Mouse (Mus musculus): ENCODE data around the gene Mfap4.

Gene Mfap4

GRCm38 (mm10) chr11:61484613-61485540 lies at the start of gene Mfap4:
Mfap4 (plus strand) TSS chr11:61485431.
- in situ Hi-C loops (cut with MboI, MseI): no loop called here

GRCm38 (mm10) chr11:61436298-61436697 lies 48.9 kb upstream of the Mfap4 start:
- in situ Hi-C loops (cut with MboI, MseI): loop anchor here (10.0 kb wide), 1 partner anchor 1941 kb away; no protein-coding TSS in a partner anchor

- in situ Hi-C loops (cut with MboI, MseI): loop anchor here (10.0 kb wide), 1 partner anchor 1944 kb away; no protein-coding TSS in a partner anchor
Observed at GRCm38 (mm10) chr11:61439170-61439569, 46.1 kb upstream of the Mfap4 start.

- in situ Hi-C loops (cut with MboI, MseI): no loop called here
Observed at GRCm38 (mm10) chr11:61440416-61440815, 44.8 kb upstream of the Mfap4 start.

GRCm38 (mm10) chr11:61441670-61442069 lies 43.6 kb upstream of the Mfap4 start:
- in situ Hi-C loops (cut with MboI, MseI): no loop called here

GRCm38 (mm10) chr11:61443807-61444206 lies 41.4 kb upstream of the Mfap4 start:
- in situ Hi-C loops (cut with MboI, MseI): no loop called here

- in situ Hi-C loops (cut with MboI, MseI): no loop called here
Observed at GRCm38 (mm10) chr11:61447296-61447695, 37.9 kb upstream of the Mfap4 start.

- in situ Hi-C loops (cut with MboI, MseI): no loop called here
Observed at GRCm38 (mm10) chr11:61448041-61448440, 37.2 kb upstream of the Mfap4 start.

GRCm38 (mm10) chr11:61448599-61449225 lies 36.5 kb upstream of the Mfap4 start:
- in situ Hi-C loops (cut with MboI, MseI): no loop called here

- in situ Hi-C loops (cut with MboI, MseI): loop anchor here (5.0 kb wide), 1 partner anchor 773 kb away; no protein-coding TSS in a partner anchor
Observed at GRCm38 (mm10) chr11:61449499-61450292, 35.5 kb upstream of the Mfap4 start.

GRCm38 (mm10) chr11:61464071-61464470 lies 21.2 kb upstream of the Mfap4 start:
- in situ Hi-C loops (cut with MboI, MseI): loop anchor here (10.0 kb wide), 1 partner anchor 1479 kb away; no protein-coding TSS in a partner anchor

GRCm38 (mm10) chr11:61465422-61465821 lies 19.8 kb upstream of the Mfap4 start:
- in situ Hi-C loops (cut with MboI, MseI): loop anchor here (10.0 kb wide), 1 partner anchor 1481 kb away; no protein-coding TSS in a partner anchor

GRCm38 (mm10) chr11:61468534-61468933 lies 16.7 kb upstream of the Mfap4 start:
- in situ Hi-C loops (cut with MboI, MseI): loop anchor here (10.0 kb wide), 1 partner anchor 1484 kb away; no protein-coding TSS in a partner anchor

GRCm38 (mm10) chr11:61469317-61469917 lies 15.8 kb upstream of the Mfap4 start:
- in situ Hi-C loops (cut with MboI, MseI): loop anchor here (10.0 kb wide), 1 partner anchor 1485 kb away; no protein-coding TSS in a partner anchor

GRCm38 (mm10) chr11:61470880-61471279 lies 14.4 kb upstream of the Mfap4 start:
- in situ Hi-C loops (cut with MboI, MseI): no loop called here

- in situ Hi-C loops (cut with MboI, MseI): no loop called here
Observed at GRCm38 (mm10) chr11:61473630-61474029, 11.6 kb upstream of the Mfap4 start.

GRCm38 (mm10) chr11:61476786-61477382 lies 8.3 kb upstream of the Mfap4 start:
- in situ Hi-C loops (cut with MboI, MseI): no loop called here

- in situ Hi-C loops (cut with MboI, MseI): no loop called here
Observed at GRCm38 (mm10) chr11:61477566-61478508, 7.4 kb upstream of the Mfap4 start.

GRCm38 (mm10) chr11:61478788-61479187 lies 6.4 kb upstream of the Mfap4 start:
- in situ Hi-C loops (cut with MboI, MseI): no loop called here
